Mouse (Mus musculus) lung, postnatal 0 days (tissue): ENCODE results near the gene Nr6a1. TPM values are rescaled to one million over a fixed set of nuclear protein-coding genes. Genes with fewer than 3 reads are reported as not detected.

Source experiments
- ATAC-seq: fragments of 200-750 bp; cut with Nextera tagmentation; 2 replicates; pipeline ENCODE4 v1.8.0; 2017; ENCODE audit warnings: moderate library complexity
- DNase-seq: peaks from one replicate; pipeline ENCODE4 v3.0.0-alpha.2; 2016; ENCODE audit warnings: low spot score
- H3K27ac ChIP-seq: fragments of 300-500 bp; sonication (generic); 2 replicates; pipeline ENCODE4 v1.5.1; 2014; ENCODE audit warnings: antibody characterized with exemption, mild to moderate bottlenecking, low read length, mixed read lengths
- H3K27me3 ChIP-seq: fragments of 300-500 bp; sonication (generic); replicated peaks from 2 replicates; pipeline ENCODE4 v1.6.1; 2014; ENCODE audit warnings: low read length, mixed read lengths; ENCODE audit not compliant: insufficient read depth
- H3K36me3 ChIP-seq: fragments of 300-500 bp; sonication (generic); 2 replicates; pipeline ENCODE4 v1.6.1; 2014; ENCODE audit warnings: low read length, mixed read lengths; ENCODE audit not compliant: insufficient read depth
- H3K4me1 ChIP-seq: fragments of 300-500 bp; sonication (generic); 2 replicates; pipeline ENCODE4 v1.6.1; 2014; ENCODE audit warnings: antibody characterized with exemption, low read depth, low read length, mixed read lengths; ENCODE audit not compliant: insufficient read depth
- H3K4me2 ChIP-seq: fragments of 300-500 bp; sonication (generic); replicated peaks from 2 replicates; pipeline ENCODE4 v1.6.1; 2014; ENCODE audit warnings: low read depth, mild to moderate bottlenecking, low read length, moderate library complexity, mixed read lengths
- H3K4me3 ChIP-seq: fragments of 300-500 bp; sonication (generic); 2 replicates; pipeline ENCODE4 v1.5.1; 2014; ENCODE audit warnings: low read depth, low read length
- H3K9ac ChIP-seq: fragments of 300-500 bp; sonication (generic); replicated peaks from 2 replicates; pipeline ENCODE4 v1.6.1; 2014; ENCODE audit warnings: low read depth, mild to moderate bottlenecking
- H3K9me3 ChIP-seq: fragments of 300-500 bp; sonication (generic); 2 replicates; pipeline ENCODE4 v1.6.1; 2016; ENCODE audit warnings: low read length, mixed read lengths
- CTCF ChIP-seq: IDR thresholded peaks from 2 replicates; pipeline ENCODE4 v1.5.1; 2016; ENCODE audit warnings: antibody characterized with exemption, mild to moderate bottlenecking
- EP300 ChIP-seq: IDR thresholded peaks from 2 replicates; pipeline ENCODE4 v1.6.1; 2016; ENCODE audit warnings: antibody characterized with exemption, mild to moderate bottlenecking, control low read depth
- WGBS: fragments of 180-500 bp; shearing (Covaris S2); extraction: QIAGEN DNeasy Blood & Tissue Kit; methylation state at CpG from one replicate; pipeline ENCODE4 v1.1.7; 2014; 5-methylcytosine and 5-hydroxymethylcytosine counted together
- polyA plus RNA-seq: library from polyadenylated mRNA; unstranded; fragments of >200 nt; fragmentation: Nextera tagmentation; extraction: Ambion mirVana; gene quantifications from 2 replicates; pipeline ENCODE4 v1.2.1, GENCODE M21; 2015

Gene Nr6a1
- polyA plus RNA-seq, 1 experiment from 2014 or later, result 0.53 TPM

DNA sequence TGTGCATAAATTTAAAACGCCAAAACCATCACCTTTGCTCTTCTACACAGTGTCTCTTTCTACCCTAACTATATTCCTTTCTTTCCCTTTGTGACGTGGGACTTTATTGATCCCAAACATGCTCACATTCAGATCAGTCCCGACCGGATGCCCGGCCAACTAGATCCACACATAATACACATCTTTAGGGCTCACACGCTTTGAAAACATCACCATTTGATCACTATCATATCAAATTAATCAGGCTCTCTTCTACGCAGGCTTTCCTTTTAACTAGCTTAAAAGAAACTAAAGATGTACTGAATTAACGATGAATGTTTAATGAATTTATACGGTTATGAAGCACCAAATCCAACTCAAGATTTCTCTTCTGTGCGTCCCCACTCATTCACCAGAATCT lies 2.9 kb downstream of the Nr6a1 start:
- H3K4me1 ChIP-seq, result peaks cover 8% of the 10 kb centered on the region; the same call in 1 of the 2 replicates
- H3K4me3 ChIP-seq, result peak overlapping the region; percentile 85; the same call in 1 of the 2 replicates
- 23% methylated on average over 10 of the region's 10 CpGs for WGBS
- no peak for TF ChIP-seq EP300
- TF ChIP-seq CTCF, result no peak
- no peaks in the 10 kb centered on the region for H3K36me3 ChIP-seq
- 0 out of 2 replicates have a peak overlapping the region, but pooled peaks have one; percentile 99 for H3K4me2 ChIP-seq
- no peak overlapping the region for H3K27ac ChIP-seq
- no peak for DNase-seq
- H3K9ac ChIP-seq, result no peak overlapping the region
- no peak for ATAC-seq
- 0 out of 2 replicates have a peak, but pooled peaks cover 8% of the 10 kb centered on the region for H3K27me3 ChIP-seq
- no peaks in the 10 kb centered on the region for H3K9me3 ChIP-seq

DNA sequence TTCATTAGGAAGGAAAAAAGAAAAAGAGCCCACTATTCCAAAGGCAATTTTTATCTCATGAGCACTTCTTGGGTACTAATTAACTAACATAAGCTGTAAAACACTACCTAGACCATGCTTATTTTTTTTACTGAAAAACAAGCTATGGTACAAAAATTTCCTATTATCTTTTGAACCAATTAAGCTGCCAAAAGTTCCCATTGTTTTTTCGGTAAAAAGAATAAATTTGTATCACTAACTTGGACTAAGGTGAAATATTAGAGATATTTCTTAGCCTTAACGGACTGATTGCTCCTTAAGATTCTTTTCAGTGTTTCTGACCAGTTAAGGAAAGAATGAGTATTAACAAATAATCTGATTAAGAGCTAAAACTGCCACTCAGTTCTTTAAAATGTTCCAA lies 3.6 kb downstream of the Nr6a1 start:
- Histone ChIP-seq H3K9me3 (no peaks in the 10 kb centered on the region), H3K4me2 (no peak overlapping the region), H3K9ac (no peak overlapping the region), H3K36me3 (no peaks in the 10 kb centered on the region), H3K4me3 (no peak overlapping the region), H3K27me3 (0 out of 2 replicates have a peak, but pooled peaks cover 8% of the 10 kb centered on the region), H3K27ac (no peak overlapping the region), H3K4me1 (peaks cover 8% of the 10 kb centered on the region; the same call in 1 of the 2 replicates)
- no peak for DNase-seq
- no peak for TF ChIP-seq CTCF
- no peak for TF ChIP-seq EP300
- no peak for ATAC-seq
- WGBS, result 74% methylated on average over 2 of the region's 2 CpGs

DNA sequence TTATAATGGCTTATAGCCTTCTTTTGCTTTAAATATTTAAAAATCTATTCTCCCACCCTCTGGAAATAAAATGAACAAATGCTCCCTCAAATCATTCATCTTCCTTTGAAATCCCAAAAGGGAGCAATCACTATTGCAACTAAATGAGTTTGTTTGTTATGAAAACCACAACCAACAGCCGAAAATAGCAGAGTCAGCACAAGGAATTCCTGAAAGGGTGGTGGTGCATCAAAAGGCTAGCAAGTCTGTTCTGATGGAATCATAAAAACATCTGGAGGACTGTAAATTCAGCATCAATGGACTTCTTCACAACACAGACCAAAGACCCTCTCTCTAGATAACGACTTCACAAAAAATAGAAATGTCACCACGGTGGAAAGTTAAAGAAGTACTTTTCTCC lies 4.0 kb downstream of the Nr6a1 start:
- no peaks in the 10 kb centered on the region for H3K36me3 ChIP-seq
- no peak overlapping the region for H3K4me3 ChIP-seq
- no peak overlapping the region for H3K4me2 ChIP-seq
- H3K27ac ChIP-seq, result no peak overlapping the region
- WGBS, result 56% methylated on average over 3 of the region's 3 CpGs
- no peak for ATAC-seq
- H3K9ac ChIP-seq, result no peak overlapping the region
- peaks cover 8% of the 10 kb centered on the region; the same call in 1 of the 2 replicates for H3K4me1 ChIP-seq
- 0 out of 2 replicates have a peak, but pooled peaks cover 8% of the 10 kb centered on the region for H3K27me3 ChIP-seq
- H3K9me3 ChIP-seq, result no peaks in the 10 kb centered on the region
- DNase-seq, result no peak
- TF ChIP-seq EP300 (no peak), CTCF (no peak)

DNA sequence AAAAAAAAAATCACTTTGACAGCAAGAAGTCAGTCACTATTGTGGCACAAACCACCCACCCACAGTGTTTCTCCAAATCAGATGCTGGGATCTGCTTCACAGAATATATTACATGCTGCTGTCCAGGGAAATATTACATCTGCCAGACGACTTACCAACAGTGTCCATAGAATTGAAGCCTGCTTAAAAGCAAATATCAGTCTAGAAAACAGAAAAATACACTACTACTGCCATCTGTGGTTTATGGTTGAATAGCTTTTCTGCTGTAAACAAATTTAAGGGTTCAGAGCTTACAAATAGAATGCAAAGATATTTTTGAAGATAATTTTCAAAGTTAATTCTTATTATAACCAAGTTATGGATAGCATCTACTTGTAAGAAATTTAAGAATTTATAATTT lies 6.1 kb downstream of the Nr6a1 start:
- Histone ChIP-seq H3K4me1 (peaks cover 8% of the 10 kb centered on the region; the same call in 1 of the 2 replicates), H3K27ac (no peak overlapping the region), H3K9me3 (no peaks in the 10 kb centered on the region), H3K9ac (no peak overlapping the region), H3K36me3 (no peaks in the 10 kb centered on the region), H3K4me3 (no peak overlapping the region), H3K4me2 (no peak overlapping the region), H3K27me3 (0 out of 2 replicates have a peak, but pooled peaks cover 8% of the 10 kb centered on the region)
- TF ChIP-seq CTCF (0 out of 2 replicates have a peak, but pooled peaks have one; percentile 11), EP300 (no peak)
- ATAC-seq, result no peak
- whole genome bisulfite sequencing, result 37% methylated on average over 1 of the region's 1 CpGs
- DNase-seq, result no peak

DNA sequence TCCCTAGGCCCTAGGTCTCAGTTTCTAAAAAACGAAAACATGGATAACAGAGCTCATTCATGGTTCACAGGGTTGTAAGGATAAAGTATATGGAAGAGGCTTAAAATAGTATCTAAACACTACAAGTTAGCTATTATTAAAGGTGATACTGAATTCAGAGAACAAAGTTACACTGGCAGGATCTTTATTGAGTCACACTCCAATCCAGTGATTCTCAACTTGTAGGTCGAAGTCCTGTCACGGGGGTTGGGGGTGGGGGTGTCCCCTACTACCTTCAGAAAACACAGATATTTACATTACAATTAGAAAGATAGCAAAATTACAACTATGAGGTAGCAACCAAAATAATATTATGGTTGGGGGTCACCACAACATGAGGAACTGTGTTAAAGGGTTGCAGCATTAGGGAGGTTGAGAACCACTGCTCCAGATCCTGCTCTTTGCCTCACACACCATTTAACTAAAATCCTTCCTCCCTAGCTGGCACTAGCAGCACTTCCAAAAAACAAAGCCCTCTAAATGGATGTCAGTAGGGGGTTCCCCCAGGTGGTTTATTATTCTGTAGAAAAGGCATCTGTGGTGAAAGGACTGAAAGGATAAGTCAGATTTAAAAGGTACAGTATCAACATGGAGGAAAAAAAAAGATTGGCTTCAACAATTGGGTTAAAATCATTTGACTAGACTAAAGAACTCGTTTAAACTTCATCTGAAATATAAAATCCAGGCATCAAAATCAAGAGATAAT lies 10.4 kb downstream of the Nr6a1 start:
- no peaks in the 10 kb centered on the region for H3K4me1 ChIP-seq
- no peak for ATAC-seq
- 56% methylated on average over 4 of the region's 4 CpGs for WGBS
- H3K4me3 ChIP-seq, result no peak overlapping the region
- H3K9me3 ChIP-seq, result no peaks in the 10 kb centered on the region
- H3K9ac ChIP-seq, result no peak overlapping the region
- H3K27me3 ChIP-seq, result no peaks in the 10 kb centered on the region
- H3K36me3 ChIP-seq, result no peaks in the 10 kb centered on the region
- no peak for DNase-seq
- no peak overlapping the region for H3K27ac ChIP-seq
- H3K4me2 ChIP-seq, result no peak overlapping the region
- no peak for TF ChIP-seq CTCF
- TF ChIP-seq EP300, result no peak

DNA sequence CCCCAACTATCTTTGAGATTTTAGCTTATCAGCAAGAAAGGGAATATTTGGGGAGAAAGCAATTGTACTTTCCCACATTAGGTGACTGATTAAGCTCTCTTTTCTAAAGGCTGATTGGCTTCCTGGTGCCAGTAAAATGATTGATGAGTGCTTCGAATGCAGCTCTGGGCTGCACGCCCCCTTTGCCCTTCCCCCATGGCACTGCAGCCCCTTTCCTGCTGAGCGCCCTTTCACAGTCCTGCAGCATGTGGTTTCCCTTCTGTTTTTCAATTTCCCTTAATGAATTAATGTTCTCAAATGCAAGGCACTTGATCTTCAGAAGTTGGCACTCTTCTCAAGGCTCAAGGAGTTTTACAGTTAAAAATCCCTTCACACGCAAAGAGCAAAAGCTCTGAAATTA lies 12.5 kb downstream of the Nr6a1 start:
- Histone ChIP-seq H3K4me1 (no peaks in the 10 kb centered on the region), H3K27ac (no peak overlapping the region), H3K4me3 (no peak overlapping the region), H3K9ac (no peak overlapping the region), H3K27me3 (no peaks in the 10 kb centered on the region), H3K4me2 (no peak overlapping the region), H3K36me3 (no peaks in the 10 kb centered on the region), H3K9me3 (no peaks in the 10 kb centered on the region)
- ATAC-seq, result no peak
- no peak for DNase-seq
- TF ChIP-seq CTCF (no peak), EP300 (no peak)
- WGBS, result 37% methylated on average over 4 of the region's 4 CpGs
